Mouse (Mus musculus) brain, adult 2 months (tissue): ENCODE data around the gene Map3k14.
"Not testable (repeated sequence)": the region's sequence is repeated elsewhere in the genome, so short reads cannot be mapped to it uniquely, and the experiment has no call there.

ENCODE experiments used
- DNase-seq: peaks from one replicate; pipeline ENCODE4 v3.0.0; 2011; ENCODE audit warnings: low read depth, low spot score

Map3k14 gene

GRCm38 (mm10) chr11:103246731-103247290 is 20.5 kb downstream of the Map3k14 start:
- DNase-seq: peak; percentile 43

GRCm38 (mm10) chr11:103246081-103246730 is 21.1 kb downstream of the Map3k14 start:
- peak; percentile 81 for DNase-seq

DNA sequence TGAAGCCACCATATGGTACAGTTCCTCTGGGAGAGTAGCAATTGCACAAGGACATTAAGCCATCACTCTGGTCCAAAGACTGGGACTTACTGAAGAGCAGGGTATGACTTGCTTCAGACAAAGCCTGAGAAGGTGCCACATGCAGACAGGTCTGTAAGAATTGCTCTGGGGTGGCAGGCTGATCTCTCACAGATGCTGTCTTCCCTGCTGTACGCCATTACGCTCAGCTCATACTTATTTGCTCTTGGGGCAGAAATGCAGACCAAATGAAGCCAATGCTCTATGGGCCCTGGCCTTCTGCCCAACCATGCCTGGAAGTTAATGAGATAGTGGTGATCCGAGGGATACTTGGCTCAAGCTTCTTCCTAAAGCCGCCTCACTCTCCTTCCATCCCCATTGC is 22.4 kb downstream of the Map3k14 start:
- DNase-seq: peak; percentile 62

DNA sequence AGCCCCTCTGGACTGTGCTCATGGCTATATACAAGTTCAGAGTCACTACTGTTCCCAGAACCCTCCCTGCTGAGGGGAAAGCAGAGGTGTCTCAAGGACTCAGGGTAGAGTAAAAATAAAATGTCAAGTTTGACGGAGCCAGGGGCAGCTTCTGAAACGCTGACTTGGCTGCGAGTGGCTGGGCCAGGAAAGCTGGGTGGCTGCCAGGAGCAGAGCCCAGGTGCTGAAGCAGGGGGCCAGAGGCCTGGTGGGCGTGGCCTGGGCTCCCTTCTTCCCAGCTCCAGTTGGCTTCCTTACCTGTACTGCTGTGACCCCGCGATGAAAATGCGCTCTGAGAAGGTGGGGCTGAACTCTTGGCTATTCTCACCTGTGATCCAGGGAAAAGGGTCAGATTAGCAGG is 26.5 kb downstream of the Map3k14 start:
- no peak for DNase-seq

- DNase-seq: no peak
These were observed 29.5 kb downstream of the Map3k14 start for GRCm38 (mm10) chr11:103237757-103238156.

GRCm38 (mm10) chr11:103236903-103237302 is 30.4 kb downstream of the Map3k14 start:
- no peak for DNase-seq

DNA sequence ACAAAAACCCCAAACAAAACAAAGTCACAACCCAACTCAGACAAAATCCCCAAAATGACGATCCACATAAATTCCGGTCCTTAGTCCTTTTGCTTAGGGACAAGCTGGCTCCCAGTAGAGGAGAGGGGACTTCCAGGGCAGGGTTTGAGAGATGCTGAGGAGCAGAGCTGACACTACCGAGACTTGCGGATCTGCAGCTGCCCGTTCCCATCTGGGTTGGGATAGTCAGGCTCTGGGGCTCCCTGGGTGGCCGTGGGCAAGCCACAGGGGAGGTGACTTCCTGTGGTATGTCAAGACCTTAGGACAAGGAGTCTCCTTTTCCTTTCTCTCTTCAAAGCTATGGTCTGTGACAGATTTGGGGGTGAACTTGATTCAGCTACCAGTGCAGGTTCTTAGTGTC is 30.8 kb downstream of the Map3k14 start:
- DNase-seq: no peak

DNA sequence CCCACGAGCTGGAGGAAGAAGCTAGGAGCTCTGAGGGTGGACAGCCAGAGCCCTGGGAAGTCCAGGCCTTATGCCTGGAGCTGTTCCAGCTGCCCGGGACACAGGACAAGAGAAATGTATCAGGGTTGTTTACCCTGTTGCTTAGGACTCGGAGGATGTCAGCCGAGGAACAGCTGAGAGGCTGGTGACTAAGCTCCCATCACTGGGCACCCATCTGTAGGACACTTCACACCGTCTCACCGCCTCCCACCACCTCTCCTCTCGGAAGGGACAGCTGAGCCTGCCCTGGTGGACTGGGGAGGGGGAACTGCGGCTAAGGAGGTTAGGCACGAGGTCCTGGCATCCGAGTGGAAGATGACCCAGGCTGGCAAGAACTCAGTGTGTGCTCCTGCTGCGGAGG is 31.6 kb downstream of the Map3k14 start:
- DNase-seq: peak; percentile 71

DNA sequence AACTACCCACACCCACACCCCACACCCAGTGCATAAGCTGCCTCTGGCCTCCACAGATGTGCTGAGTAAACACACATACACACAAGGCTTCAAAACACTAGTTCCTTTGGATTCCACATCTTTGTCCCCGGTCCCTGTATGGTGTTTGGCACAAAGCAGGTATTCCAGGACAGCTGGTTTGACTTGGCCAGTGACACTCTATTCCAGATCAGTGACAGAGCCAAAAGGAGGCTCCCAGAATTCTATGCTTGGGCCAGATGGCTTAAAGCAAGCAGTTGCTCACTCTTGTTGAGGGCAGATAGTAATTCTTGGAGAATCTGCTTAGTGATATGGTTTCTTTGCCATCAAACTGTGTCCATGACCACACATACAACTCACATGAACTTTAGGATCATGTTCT is 32.8 kb downstream of the Map3k14 start:
- peak; percentile 43 for DNase-seq

DNA sequence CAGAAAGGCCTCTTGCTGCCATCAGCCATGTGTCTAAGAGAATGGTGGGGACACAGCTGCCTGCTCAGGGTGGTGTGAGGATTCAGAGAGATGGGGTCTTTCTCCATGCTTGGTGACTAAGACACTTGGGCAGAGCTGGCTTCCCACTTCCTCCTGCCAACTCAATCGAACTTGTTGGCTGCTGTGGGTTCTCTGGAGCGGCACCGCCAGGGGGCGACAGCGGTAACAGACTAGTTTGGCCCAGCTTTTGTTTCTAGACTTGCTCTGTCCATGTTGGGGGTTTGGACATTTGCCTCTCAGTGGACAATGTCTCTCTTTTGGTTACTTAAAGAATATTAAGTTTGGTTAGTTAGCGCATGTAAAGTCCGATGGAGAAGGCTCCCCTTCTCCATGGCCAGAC is 34.3 kb downstream of the Map3k14 start:
- DNase-seq: peak; percentile 84

GRCm38 (mm10) chr11:103231367-103231766 is 35.9 kb downstream of the Map3k14 start:
- no peak for DNase-seq

DNA sequence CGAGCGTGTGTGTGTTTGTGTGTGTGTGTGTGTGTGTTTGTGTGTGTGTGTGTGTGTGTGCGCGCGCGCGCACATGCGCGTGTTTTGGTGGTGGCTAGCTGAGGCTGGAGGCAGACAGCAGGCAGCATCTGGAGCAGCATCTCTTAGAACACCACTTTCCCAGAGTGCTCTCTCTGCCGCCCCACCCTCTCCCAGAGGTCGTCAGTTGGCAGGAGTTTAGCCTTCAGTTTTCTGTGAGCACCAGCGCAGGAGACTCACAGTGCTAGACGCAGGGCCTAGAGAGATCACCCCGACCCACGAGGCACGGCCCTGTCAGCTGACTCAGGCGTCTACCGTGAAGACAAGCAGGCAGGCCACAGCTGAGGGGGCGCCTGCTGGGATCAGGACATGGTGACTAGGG is 36.6 kb downstream of the Map3k14 start:
- no peak for DNase-seq

- DNase-seq: no peak
These were observed 37.7 kb downstream of the Map3k14 start for GRCm38 (mm10) chr11:103229608-103230007.

GRCm38 (mm10) chr11:103223951-103224456 is 43.3 kb downstream of the Map3k14 start:
- DNase-seq: no peak

- DNase-seq: peak; percentile 92
These were observed 43.8 kb downstream of the Map3k14 start for GRCm38 (mm10) chr11:103223444-103223843.

GRCm38 (mm10) chr11:103222718-103223117 is 44.6 kb downstream of the Map3k14 start:
- not testable (repeated sequence) for DNase-seq

DNA sequence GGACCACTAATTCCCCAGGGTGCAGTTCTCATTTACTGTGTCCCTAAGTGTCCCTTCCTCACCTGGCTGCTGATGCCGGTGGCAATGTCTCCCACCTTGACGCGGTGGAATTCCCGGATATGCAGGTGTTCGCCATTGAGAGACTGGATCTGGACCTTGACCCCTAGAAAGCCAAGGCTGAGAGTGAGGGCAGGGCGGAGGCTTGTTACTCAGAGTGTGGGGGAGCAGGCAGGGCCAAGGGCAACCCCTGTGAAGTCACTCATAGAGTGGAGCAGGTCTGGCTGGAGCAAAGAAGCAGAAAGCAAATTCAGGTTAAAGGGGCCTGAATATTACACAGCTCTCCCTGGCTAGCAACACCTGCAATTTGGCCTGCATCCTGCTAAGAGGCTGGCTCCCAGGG is 45.8 kb downstream of the Map3k14 start:
- DNase-seq: no peak

DNA sequence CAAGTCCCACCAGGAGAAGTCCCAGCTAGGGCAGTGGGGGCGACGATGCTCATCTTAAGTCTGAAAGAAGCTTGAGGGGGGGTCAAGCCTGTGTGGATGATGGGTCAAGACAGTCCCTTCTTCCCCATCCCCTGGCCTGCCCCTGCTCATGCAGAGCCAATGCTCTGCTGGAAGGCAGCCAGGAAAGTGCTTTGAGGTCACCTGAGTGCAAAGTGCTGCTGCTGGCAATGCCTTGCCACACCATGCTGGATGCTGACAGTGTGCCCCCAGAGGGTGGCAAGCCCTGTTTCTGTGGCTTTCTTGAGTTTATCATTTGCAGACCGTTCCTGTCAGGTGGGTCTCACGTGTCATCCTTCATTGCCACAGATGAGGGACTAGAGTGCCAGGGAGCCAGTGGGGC is 47.3 kb downstream of the Map3k14 start:
- DNase-seq: no peak

- no peak for DNase-seq
These were observed 48.0 kb downstream of the Map3k14 start for GRCm38 (mm10) chr11:103219259-103219658.

- DNase-seq: no peak
These were observed 48.8 kb downstream of the Map3k14 start for GRCm38 (mm10) chr11:103218517-103218901.

GRCm38 (mm10) chr11:103217790-103218516 is 49.3 kb downstream of the Map3k14 start, which contains the start of gene Spata32:
Gene Spata32 (minus strand): TSS chr11:103218432.
- peak; percentile 93 for DNase-seq

GRCm38 (mm10) chr11:103215355-103215754 is 51.9 kb downstream of the Map3k14 start:
- no peak for DNase-seq

GRCm38 (mm10) chr11:103213712-103214111 is 53.6 kb downstream of the Map3k14 start:
- no peak for DNase-seq
